Mouse (Mus musculus) C2C12 (cell line): ENCODE measurements around the gene Kcnh6.

Experiments used
- CTCF ChIP-seq: IDR thresholded peaks from one replicate; pipeline ENCODE4 v1.5.1; 2011; ENCODE audit not compliant: control insufficient read depth, insufficient read depth, insufficient read length
- MAX ChIP-seq: IDR thresholded peaks from one replicate; pipeline ENCODE4 v1.6.1; 2011; ENCODE audit warnings: mild to moderate bottlenecking, control low read depth
- MYOG ChIP-seq: IDR thresholded peaks from one replicate; pipeline ENCODE4 v1.6.1; 2011; ENCODE audit not compliant: control insufficient read depth, insufficient read length; ENCODE audit errors: extremely low read depth

DNA sequence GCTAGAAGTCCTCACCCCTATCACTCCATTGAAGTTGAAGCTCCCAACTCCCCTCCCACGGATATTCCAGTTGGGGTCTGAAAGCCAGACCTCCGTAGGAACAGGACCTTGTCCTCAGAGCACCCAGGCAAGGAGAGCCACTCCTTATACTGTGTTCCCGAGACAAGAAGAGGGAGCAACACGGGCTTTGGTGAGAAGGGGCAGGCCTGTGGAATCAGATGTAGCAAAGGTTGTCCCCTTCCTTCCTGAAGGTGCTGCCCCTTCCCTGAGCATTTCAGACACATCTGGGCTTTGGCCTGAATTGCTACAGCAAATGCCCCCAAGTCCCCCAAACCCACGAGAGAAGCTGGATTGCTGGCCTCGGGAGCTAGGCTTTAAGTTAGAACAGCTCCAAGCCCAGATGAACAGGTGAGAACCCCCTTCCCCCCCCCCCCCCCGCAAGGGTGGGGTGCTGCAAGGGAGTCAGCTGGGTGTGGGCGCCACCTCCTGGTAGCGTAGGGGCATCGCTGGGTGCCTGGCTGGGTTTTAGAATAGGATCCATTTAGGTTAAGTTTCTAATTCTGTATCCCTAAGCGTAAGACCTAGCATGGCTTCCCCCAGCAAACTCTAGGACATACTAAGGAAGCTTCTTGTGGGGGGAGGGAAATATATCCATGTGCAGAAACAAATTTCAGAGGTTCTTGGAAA lies 18.7 kb downstream of the Kcnh6 start:
- peak; percentile 87 for TF ChIP-seq CTCF
- TF ChIP-seq MAX, result no peak
- no peak for TF ChIP-seq MYOG
